Mouse (Mus musculus) gastrocnemius, postnatal 36 days (tissue): Measurements from ENCODE around the gene Fndc4. TPM values are rescaled to one million over a fixed set of nuclear protein-coding genes. Genes with fewer than 3 reads are reported as not detected.

Source experiments
- DNase-seq, 2 experiments: peaks; one replicate each; pipeline ENCODE4 v3.0.0; 2022
- intact Hi-C: fragments of 180-260 bp; cut with DNase I; formaldehyde crosslinking; loops from one replicate; pipeline ENCODE4 v1.15.1; 2025
- total RNA-seq, 2 experiments: library from RNA; stranded (reverse); gene quantifications; 2 replicates each; pipeline ENCODE4 v1.2.3; 2021

Gene Fndc4
- total RNA-seq, 2 experiments from 2014 or later: 0.74 to 1.3 TPM

- intact Hi-C loops: no loop called here
- DNase-seq: no peak
Measured at GRCm38 (mm10) chr5:31267686-31268085, 28.2 kb downstream of the Fndc4 start.

GRCm38 (mm10) chr5:31266101-31266500 lies 29.8 kb downstream of the Fndc4 start:
- intact Hi-C loops: no loop called here
- no peak for DNase-seq

- DNase-seq: no peak
- intact Hi-C loops: no loop called here
Measured at GRCm38 (mm10) chr5:31257616-31258015, 38.3 kb downstream of the Fndc4 start.

DNA sequence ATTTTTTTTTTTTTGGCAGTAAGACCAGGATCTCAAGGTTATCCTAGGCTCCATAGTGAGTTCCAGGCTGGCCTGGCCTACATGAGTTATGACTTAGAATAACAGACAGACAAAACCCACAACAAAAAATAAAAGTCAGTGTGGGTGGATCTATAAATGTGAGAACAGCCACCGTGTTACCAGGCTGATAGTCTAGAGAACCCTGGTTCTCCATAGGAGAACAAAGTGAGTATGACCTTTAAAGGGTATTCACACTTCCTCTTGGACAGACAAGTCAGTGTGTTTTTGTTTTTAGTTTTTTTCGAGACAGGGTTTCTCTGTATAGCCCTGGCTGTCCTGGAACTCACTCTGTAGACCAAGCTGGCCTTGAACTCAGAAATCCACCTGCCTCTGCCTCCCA lies 39.9 kb downstream of the Fndc4 start:
- intact Hi-C loops: no loop called here
- no peak for DNase-seq

DNA sequence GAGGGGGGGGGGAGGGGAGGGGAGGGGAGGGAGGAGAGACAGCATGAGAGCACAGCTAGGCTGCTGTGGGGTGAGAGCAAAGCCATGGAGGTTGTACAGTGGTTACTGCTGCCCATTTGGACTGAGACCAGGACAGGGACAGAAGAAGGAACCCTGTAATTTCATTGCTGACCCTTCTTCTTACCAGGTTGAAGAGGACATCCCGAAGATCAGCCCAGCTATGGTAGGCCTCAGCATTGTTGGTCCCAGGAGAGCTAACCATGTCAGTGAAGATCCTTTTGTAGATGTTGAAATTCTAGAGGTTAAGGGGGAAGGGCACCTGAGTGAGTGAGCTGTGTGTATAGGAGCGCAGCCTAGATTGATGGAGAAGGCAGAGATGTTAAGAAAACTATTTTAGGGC lies 40.5 kb downstream of the Fndc4 start:
- intact Hi-C loops: no loop called here
- DNase-seq: no peak

- intact Hi-C loops: no loop called here
- no peak for DNase-seq
Measured at GRCm38 (mm10) chr5:31254901-31255300, 41.0 kb downstream of the Fndc4 start.

GRCm38 (mm10) chr5:31254452-31254851 lies 41.4 kb downstream of the Fndc4 start:
- DNase-seq: peak in 1 of 2 experiments; percentile 20
- intact Hi-C loops: no loop called here

GRCm38 (mm10) chr5:31253806-31254205 lies 42.1 kb downstream of the Fndc4 start:
- no peak for DNase-seq
- intact Hi-C loops: no loop called here

DNA sequence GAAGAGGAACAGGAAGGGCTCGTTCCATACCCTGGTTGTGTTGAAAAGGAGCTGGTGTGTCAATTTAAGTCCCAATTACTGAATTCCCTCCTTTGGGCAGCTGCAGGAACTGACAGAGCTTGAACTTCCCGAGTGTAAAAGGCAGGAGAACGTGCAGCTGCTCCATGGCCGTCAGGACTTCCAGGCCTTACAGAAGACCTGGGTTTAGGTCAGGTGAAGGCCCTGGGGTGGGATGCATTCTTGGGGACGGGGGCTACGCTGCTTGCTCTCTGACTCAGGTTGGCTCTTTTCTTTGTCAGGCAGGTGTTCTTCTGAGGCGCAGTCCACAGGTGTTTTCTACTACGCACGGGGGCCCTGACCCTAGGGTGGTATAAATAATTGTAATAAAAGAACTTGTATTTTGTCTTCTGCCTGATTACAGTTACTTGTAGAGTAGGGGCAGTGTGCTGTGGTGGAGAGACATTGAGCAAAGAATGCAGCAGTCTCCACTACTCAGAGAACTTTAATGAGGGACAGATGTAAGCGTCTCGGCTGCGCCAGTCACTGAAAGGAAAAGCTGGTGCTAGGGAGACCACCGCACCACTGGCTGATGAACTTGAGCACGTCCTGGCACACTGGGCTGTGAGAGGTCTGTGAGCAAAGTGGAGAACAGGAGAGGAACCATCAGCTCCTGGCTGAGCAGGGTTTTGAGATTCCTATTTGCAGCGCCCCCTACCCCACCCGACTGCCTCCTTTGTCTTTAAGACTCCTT lies 42.9 kb downstream of the Fndc4 start:
- intact Hi-C loops: no loop called here

DNA sequence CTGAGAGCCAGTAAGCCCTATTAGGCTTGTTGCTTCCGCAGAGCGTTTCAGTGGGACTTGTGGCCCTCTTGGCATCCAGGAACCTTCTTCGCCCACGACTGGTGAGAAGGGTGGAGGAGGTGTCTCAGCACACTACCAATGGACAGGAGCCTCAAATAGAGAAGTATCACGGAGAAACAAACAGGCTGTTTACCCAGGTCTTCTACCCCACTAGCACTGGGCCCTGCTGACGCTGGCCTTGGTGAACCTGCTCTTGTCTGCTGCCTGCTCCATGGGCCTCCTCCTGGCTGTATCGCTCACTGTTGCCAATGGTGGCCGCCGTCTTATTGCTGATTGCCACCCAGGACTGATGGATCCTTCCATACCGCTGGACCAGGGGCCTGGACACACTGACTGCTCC lies 43.7 kb downstream of the Fndc4 start:
- DNase-seq: no peak
- intact Hi-C loops: no loop called here

More for the DNA sequence above, 42.9 kb downstream of the Fndc4 start:
- no peak for DNase-seq

GRCm38 (mm10) chr5:31251541-31252101 lies 44.3 kb downstream of the Fndc4 start, which contains the start of gene Krtcap3:
TSS of gene Krtcap3 (plus strand) at chr5:31251691.
- intact Hi-C loops: no loop called here
- no peak for DNase-seq

DNA sequence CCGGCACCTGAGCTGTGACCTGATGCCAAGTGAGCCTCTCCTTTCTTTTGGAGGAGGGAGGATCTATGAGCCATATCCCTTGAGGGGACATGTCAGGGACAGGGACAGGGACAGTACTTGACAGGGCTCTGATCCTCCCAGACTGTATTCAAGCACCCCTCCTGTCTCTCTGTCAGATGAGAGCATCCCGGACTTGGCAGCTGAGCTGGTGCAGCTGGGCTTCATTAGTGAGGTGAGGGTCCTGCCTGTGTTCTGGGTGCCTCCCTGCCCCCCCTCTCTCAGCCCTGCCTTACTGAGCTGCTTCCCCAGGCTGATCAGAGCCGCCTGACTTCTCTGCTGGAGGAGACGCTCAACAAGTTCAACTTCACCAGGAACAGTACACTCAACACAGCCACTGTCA lies 45.2 kb downstream of the Fndc4 start:
- no peak for DNase-seq
- intact Hi-C loops: no loop called here

Other genes starting within 250 kb of the Fndc4 start
- gene Atraid, start 247.8 kb downstream of the Fndc4 start, total RNA-seq: 10 to 100 TPM; 42.4 to 43.6 TPM
- gene Slc5a6, start 247.2 kb downstream of the Fndc4 start, total RNA-seq: 1 to 10 TPM; 2.5 to 3.8 TPM
- gene Cad, start 241.3 kb downstream of the Fndc4 start, total RNA-seq: 10 to 100 TPM; 21.3 to 21.7 TPM
- gene Dnajc5g, start 189.8 kb downstream of the Fndc4 start, total RNA-seq: not detected
- gene Slc30a3, start 187.8 kb downstream of the Fndc4 start, total RNA-seq: not detected
- 100 to 1,000 TPM; 349 to 367 TPM for gene Trim54, start 179.4 kb downstream of the Fndc4 start, total RNA-seq
- gene Ucn, start 157.3 kb downstream of the Fndc4 start, total RNA-seq: not detected
- 10 to 100 TPM; 19.1 to 23.9 TPM for gene Mpv17, start 141.8 kb downstream of the Fndc4 start, total RNA-seq
- gene Gm29609, start 116.2 kb downstream of the Fndc4 start, total RNA-seq: 1 to 10 TPM in 1 of 2 experiments, under 1 TPM in 1; 0.59 to 1.7 TPM
- gene Gtf3c2, start 115.9 kb downstream of the Fndc4 start, total RNA-seq: 10 to 100 TPM; 17.8 to 20.8 TPM
- gene Snx17, start 102.9 kb downstream of the Fndc4 start, total RNA-seq: 10 to 100 TPM; 28.1 to 29.7 TPM
- gene Eif2b4, start 102.7 kb downstream of the Fndc4 start, total RNA-seq: 10 to 100 TPM; 44.1 to 52.9 TPM
- gene Zfp513, start 93.8 kb downstream of the Fndc4 start, total RNA-seq: 1 to 10 TPM; 5.1 to 5.8 TPM
- gene Ppm1g, start 75.4 kb downstream of the Fndc4 start, total RNA-seq: 10 to 100 TPM; 33.9 to 47.2 TPM
- 10 to 100 TPM; 51.1 to 60.0 TPM for gene Nrbp1, start 55.2 kb downstream of the Fndc4 start, total RNA-seq
- not detected for gene Gm9970, start 54.8 kb downstream of the Fndc4 start, total RNA-seq
- 1 to 10 TPM in 1 of 2 experiments, under 1 TPM in 1; 0.81 to 1.6 TPM for gene Krtcap3, start 44.4 kb downstream of the Fndc4 start, total RNA-seq
- gene Ift172, start 5.0 kb downstream of the Fndc4 start, total RNA-seq: 10 to 100 TPM; 20.3 to 26.3 TPM
- gene Gckr, start 1.4 kb upstream of the Fndc4 start, total RNA-seq: not detected
- 10 to 100 TPM in 1 of 2 experiments, 1 to 10 TPM in 1; 9.7 to 13.1 TPM for gene Zfp512, start 156.4 kb upstream of the Fndc4 start, total RNA-seq
- gene 4930548H24Rik, start 189.7 kb upstream of the Fndc4 start, total RNA-seq: not detected
- gene Gpn1, start 198.7 kb upstream of the Fndc4 start, total RNA-seq: 10 to 100 TPM; 14.9 to 17.5 TPM
- 10 to 100 TPM; 20.4 to 20.7 TPM for gene Slc4a1ap, start 230.9 kb upstream of the Fndc4 start, total RNA-seq
- gene Supt7l, start 231.7 kb upstream of the Fndc4 start, total RNA-seq: 10 to 100 TPM in 1 of 2 experiments, 1 to 10 TPM in 1; 9.0 to 10.3 TPM